Mouse (Mus musculus) kidney, postnatal 4 days (tissue): ENCODE data around the gene Hecw2.

Experiments
- DNase-seq, 2 experiments: peaks; one replicate each; pipeline ENCODE4 v3.0.0; 2021; ENCODE audit warnings: mixed read lengths in 2 of 2

Gene Hecw2

DNA sequence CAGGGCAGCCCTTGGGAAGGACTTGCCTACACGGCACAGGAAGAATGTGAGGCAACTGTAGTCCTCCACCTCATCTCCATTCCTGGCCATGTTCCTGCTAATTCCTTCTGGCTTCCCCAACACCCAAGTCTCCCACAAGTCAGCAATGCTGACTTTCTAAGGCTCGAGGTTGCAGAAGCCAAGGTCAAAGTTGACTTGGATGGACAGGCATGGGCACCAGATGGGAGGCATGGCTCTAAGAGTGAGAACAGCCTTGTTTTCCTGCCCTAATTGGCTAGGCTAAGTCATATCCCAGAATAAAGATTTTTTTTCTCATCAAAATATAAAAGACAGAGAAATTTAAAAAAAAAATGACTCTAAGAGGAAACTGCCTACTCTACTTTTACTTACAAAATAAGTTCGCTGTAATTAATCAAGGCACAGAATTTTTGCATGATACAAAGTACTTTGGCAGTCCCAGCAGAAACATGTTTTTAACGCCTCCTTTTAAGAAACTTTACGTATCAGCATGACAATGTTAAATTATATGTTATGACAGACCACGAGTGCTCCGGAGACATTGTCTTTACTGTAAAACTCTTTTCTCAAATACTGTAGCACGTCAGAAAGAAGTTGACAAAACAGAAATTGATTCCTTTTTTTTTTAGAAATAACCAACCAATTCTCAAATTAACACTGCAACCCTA, 83.9 kb downstream of the Hecw2 start:
- DNase-seq = no peak

GRCm38 (mm10) chr1:54109255-54109654, 85.7 kb downstream of the Hecw2 start:
- no peak for DNase-seq

DNA sequence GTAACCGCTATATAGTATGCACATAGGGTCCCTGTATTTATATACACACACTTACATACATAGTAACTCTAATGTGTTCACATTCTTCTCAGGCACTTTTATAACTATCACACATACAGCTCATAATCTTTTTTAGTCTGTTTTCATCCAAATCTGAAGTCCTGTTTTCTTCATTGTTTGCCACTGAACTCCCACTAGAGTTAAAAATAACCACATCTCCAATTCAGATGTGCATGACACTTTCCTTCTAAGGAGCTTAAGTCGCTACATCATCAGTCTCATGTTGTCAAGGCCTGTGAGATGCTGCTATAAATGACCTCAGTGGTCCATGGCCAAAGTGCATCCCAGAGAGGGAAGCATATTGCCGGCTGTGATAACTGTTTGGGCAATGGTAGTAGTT, 88.2 kb downstream of the Hecw2 start:
- DNase-seq = no peak

- DNase-seq = no peak
These were observed 115.3 kb downstream of the Hecw2 start for GRCm38 (mm10) chr1:54079708-54080107.

DNA sequence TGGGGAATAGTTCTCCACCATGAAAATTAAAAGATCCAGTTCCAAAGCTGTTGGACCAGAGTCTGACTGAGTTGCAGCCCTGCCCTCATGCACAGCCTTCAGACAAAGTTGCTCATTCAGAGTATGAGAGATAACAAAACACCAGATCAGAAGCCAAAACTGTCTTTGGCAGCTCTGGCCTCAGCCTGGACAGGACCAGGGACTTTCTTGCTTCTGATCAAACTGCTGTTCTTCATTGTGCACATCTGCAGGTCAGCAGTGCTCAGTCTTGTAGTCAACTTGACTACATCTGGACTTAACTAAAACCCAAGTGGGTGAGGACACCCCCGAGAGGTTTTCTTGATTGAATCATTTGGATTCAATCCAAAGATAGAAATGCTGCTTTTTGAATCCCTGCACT, 120.5 kb downstream of the Hecw2 start:
- DNase-seq = no peak

GRCm38 (mm10) chr1:54070121-54070520, 124.8 kb downstream of the Hecw2 start:
- no peak for DNase-seq

DNA sequence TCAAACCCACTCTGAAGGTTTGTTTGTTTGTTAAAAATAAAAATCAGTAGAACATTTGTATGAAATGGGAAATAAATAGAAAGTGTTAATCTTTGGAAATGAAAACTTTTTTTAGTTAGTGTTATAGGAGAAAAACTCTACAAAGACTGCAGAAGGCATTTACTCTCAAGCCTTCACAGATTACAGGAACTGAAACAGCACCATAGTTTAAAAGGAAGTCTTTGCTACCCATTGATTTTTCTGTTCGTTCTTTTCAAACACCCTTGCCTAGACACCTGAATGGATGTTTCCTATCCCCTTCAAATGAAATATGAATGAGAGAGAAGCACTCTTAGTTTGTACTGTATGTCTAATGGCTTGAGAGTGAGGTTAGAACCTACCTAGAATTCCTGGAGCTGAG, 126.7 kb downstream of the Hecw2 start:
- no peak for DNase-seq

- no peak for DNase-seq
These were observed 129.5 kb downstream of the Hecw2 start for GRCm38 (mm10) chr1:54065434-54065833.

DNA sequence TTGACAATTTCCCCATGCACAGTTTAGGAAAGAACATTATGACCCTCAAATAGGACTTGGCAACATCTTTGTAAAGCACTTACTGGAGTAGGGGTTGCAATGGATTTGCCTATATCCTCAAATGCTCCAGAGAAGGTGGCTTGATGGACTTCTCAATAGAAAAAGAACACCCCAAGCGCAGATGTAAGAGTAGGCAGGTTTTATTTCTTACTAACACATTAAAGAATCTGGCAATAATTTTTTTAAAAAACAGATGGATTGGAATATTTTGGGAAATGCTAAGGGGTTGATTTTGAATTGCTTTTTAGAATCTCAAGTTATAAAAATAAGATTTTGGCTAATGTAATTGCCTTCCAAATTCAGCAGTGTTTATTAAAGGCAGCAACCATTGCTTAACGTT, 133.9 kb downstream of the Hecw2 start:
- no peak for DNase-seq

DNA sequence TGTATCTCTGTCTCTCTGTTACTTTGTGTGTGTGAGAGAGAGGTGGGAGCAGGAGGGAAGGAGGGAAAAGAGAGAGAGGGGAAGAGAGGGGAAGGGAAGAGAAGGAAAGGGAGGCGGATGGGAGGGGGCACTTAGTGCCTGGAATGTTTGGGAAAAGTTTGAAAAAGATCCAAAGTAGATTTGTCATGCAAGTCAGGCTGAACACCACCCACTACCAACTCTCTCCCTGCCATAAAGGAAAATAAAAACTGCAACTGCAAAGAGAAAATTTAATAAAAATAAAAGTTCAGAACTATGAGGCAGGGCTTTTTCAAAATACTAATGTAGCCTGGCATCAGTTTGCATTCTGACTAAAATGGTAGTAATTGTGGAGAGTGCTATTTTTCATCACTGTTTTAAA, 135.2 kb downstream of the Hecw2 start:
- no peak for DNase-seq

GRCm38 (mm10) chr1:54052771-54053170, 142.2 kb downstream of the Hecw2 start:
- DNase-seq = no peak

DNA sequence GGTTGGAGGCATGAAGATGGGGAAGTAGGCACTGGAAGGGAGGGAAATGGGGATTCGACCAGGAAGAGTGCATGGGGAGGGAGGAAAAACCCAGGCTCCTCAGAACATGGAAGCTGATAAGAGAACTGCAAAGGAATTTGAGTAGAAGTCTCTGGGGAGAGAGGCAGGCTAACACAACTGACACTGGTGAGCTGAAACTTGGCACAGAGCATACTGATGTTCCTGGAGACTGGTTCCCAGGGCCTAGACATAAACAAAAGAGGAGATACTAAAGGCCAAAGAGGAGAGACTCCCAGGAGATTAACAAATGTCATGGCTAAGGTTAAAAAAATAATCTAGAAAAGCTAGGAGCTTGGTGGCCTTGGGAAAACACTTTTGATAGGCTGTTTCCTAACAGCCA, 148.0 kb downstream of the Hecw2 start:
- DNase-seq = no peak

DNA sequence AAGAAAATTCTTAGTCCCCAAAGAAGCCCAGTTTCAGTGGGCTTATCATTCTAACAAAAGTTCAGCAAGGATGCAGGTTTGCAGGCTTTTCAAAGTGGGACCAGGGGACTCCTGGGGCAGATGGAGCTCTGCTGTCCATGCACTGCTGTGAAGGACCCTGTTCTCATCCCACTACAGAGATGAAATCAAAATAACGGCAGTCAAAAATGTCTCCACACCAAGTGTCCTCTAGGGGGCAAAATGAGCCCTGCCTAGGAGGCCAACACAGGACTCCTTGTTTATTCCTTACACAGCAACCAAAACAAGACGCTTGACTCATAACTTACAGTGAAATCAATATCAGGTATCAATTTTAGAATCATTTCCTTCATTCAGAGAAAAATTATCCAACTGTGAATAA, 155.9 kb downstream of the Hecw2 start:
- peak; percentile 17 to 41 for DNase-seq

DNA sequence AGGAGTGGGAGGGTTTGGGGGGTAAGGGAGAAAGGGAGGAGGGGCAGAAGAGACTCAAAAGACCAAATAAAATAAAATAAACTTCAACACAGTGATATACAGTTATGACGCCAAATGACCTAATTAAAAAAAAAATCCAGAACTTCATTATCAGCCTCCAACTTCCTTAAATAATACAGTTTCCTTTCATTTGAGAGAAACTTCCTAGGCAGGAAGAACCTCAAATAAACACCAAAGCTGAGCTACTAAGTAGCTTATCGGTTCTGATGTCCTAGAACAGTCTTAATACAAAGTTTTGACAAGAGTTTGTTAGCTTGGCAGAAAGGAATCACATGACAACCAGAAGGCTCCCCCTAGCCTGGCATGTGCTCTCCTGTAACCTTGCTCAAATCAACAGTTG, 177.3 kb downstream of the Hecw2 start:
- DNase-seq = no peak

GRCm38 (mm10) chr1:54015739-54016138, 179.2 kb downstream of the Hecw2 start:
- DNase-seq = no peak

GRCm38 (mm10) chr1:54012414-54012813, 182.6 kb downstream of the Hecw2 start:
- no peak for DNase-seq

DNA sequence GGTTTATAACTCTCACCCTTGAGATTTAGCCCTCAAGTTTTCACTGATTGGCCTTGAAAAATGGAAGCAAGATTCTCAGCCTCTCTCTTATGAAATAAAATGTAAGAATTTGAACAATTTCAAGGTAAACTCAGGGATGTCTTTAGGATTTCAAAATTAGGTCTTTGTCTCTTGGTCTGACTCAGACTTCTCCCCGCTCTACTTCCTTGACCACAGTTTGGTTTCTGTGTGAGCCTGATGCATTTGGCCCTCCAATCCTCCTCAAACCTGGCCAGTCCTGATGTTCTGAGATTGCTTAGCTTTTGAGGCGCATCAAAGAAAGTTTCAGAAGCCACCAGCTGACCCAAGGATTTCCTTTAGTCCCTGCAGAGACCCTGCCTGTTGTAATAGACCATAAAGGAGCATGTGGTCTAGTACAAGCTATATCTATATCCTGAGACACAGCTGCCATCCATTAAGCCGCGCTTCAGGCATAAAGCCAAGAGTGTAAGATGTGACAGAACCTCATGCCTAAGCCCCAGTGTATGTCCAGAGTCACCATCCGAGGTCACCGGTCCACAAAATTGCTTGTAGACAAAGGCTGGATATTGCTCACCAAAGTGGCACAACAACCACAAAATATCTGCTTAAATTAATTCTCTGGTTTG, 185.4 kb downstream of the Hecw2 start:
- no peak for DNase-seq

- no peak for DNase-seq
These were observed 189.0 kb downstream of the Hecw2 start for GRCm38 (mm10) chr1:54005860-54006386.

DNA sequence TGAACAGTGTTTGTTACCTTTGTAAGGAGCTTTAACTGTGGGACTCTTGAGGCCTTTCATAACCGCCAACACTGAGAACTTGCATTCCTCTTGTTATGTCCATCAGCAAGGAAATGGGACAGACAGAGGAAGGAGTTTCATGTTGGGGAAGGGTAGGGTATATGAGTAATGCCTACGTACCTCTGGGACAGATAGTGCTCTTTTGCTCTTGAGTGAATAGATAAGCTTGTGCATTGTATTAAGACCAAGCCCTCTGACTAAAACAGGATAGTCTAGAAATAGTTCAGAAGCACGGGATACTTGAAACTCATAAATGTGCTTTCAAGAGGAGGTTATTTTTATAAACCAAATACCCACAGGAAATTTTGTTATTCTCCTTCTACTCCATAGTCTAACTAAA, 191.7 kb downstream of the Hecw2 start:
- no peak for DNase-seq

GRCm38 (mm10) chr1:54002077-54002476, 192.9 kb downstream of the Hecw2 start:
- DNase-seq = no peak

GRCm38 (mm10) chr1:53997239-53997638, 197.7 kb downstream of the Hecw2 start:
- DNase-seq = no peak

GRCm38 (mm10) chr1:53986185-53986892, 208.6 kb downstream of the Hecw2 start:
- DNase-seq = no peak

DNA sequence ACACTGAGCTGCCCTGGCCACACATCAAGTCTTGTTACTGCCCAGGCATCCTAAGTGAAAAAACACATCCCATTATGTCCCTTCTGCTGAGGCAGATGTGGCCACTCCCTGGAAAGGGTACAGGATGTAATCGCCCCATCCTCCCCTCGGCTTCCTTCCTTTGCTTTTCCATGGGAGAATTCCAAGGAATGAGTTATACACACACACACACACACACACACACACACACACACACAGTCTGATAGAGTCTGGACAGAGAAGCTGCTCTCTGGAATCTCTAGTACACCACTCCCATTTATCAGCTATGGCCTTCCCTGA, 216.5 kb downstream of the Hecw2 start:
- DNase-seq = peak; percentile 44 to 58
